Mouse (Mus musculus) neural tube, embryonic 15.5 days (tissue): ENCODE data around the gene Ppm1a. TPM values are rescaled to one million over a fixed set of nuclear protein-coding genes. Genes with fewer than 3 reads are reported as not detected.

Source experiments
- ATAC-seq: fragments of 200-750 bp; cut with Nextera tagmentation; 2 replicates; pipeline ENCODE4 v1.8.0; 2017; ENCODE audit warnings: mild to moderate bottlenecking, moderate TSS enrichment, moderate library complexity; ENCODE audit not compliant: low FRiP score
- H3K27ac ChIP-seq: fragments of 300-500 bp; sonication (generic); replicated peaks from 2 replicates; pipeline ENCODE4 v1.5.1; 2015; ENCODE audit warnings: mild to moderate bottlenecking, inconsistent platforms
- H3K27me3 ChIP-seq: fragments of 300-500 bp; sonication (generic); replicated peaks from 2 replicates; pipeline ENCODE4 v1.6.1; 2015; ENCODE audit warnings: inconsistent platforms
- H3K36me3 ChIP-seq: fragments of 300-500 bp; sonication (generic); 2 replicates; pipeline ENCODE4 v1.6.1; 2015; ENCODE audit warnings: inconsistent platforms
- H3K4me1 ChIP-seq: fragments of 300-500 bp; sonication (generic); 2 replicates; pipeline ENCODE4 v1.6.1; 2015; ENCODE audit warnings: inconsistent platforms
- H3K4me2 ChIP-seq: fragments of 300-500 bp; sonication (generic); 2 replicates; pipeline ENCODE4 v1.6.1; 2015; ENCODE audit warnings: inconsistent platforms, mild to moderate bottlenecking, moderate library complexity
- H3K4me3 ChIP-seq: fragments of 300-500 bp; sonication (generic); replicated peaks from 2 replicates; pipeline ENCODE4 v1.5.1; 2015; ENCODE audit warnings: mild to moderate bottlenecking, inconsistent platforms
- H3K9ac ChIP-seq: fragments of 300-500 bp; sonication (generic); replicated peaks from 2 replicates; pipeline ENCODE4 v1.6.1; 2015; ENCODE audit warnings: mild to moderate bottlenecking, inconsistent platforms
- H3K9me3 ChIP-seq: fragments of 300-500 bp; sonication (generic); replicated peaks from 2 replicates; pipeline ENCODE4 v1.6.1; 2016; ENCODE audit warnings: inconsistent platforms
- WGBS: fragments of 180-500 bp; shearing (Covaris S2); methylation state at CpG from one replicate; pipeline ENCODE4 v1.1.7; 2015; ENCODE audit warnings: mixed read lengths; 5-methylcytosine and 5-hydroxymethylcytosine counted together
- polyA plus RNA-seq: library from polyadenylated mRNA; unstranded; fragments of >200 nt; fragmentation: Nextera tagmentation; extraction: Ambion mirVana; gene quantifications from 2 replicates; pipeline ENCODE4 v1.2.1, GENCODE M21; 2015

Gene Ppm1a
- polyA plus RNA-seq, 1 experiment from 2014 or later = 68.7 TPM

- Histone ChIP-seq H3K4me1 (no peaks in the 10 kb centered on the region), H3K27me3 (no peaks in the 10 kb centered on the region), H3K27ac (no peak overlapping the region), H3K9ac (no peak overlapping the region), H3K4me2 (no peak overlapping the region), H3K9me3 (no peaks in the 10 kb centered on the region), H3K36me3 (peaks cover 28% of the 10 kb centered on the region), H3K4me3 (no peak overlapping the region)
- no peak for ATAC-seq
- 94% methylated on average over 6 of the region's 6 CpGs for WGBS
These were observed 28.1 kb downstream of the Ppm1a start for GRCm38 (mm10) chr12:72785183-72785930.

- H3K4me3 ChIP-seq = no peak overlapping the region
- no peak overlapping the region for H3K9ac ChIP-seq
- H3K4me1 ChIP-seq = no peaks in the 10 kb centered on the region
- ATAC-seq = no peak
- H3K36me3 ChIP-seq = peaks cover 28% of the 10 kb centered on the region
- no peak overlapping the region for H3K4me2 ChIP-seq
- 92% methylated on average over 5 of the region's 5 CpGs for WGBS
- H3K9me3 ChIP-seq = no peaks in the 10 kb centered on the region
- H3K27me3 ChIP-seq = no peaks in the 10 kb centered on the region
- H3K27ac ChIP-seq = no peak overlapping the region
These were observed 29.3 kb downstream of the Ppm1a start for GRCm38 (mm10) chr12:72786551-72786950.

- Histone ChIP-seq H3K27me3 (no peaks in the 10 kb centered on the region), H3K9me3 (no peaks in the 10 kb centered on the region), H3K36me3 (peaks cover 28% of the 10 kb centered on the region), H3K4me1 (no peaks in the 10 kb centered on the region), H3K4me3 (no peak overlapping the region), H3K27ac (no peak overlapping the region), H3K9ac (no peak overlapping the region), H3K4me2 (no peak overlapping the region)
- no peak for ATAC-seq
- WGBS = 93% methylated on average over 4 of the region's 4 CpGs
These were observed 29.7 kb downstream of the Ppm1a start for GRCm38 (mm10) chr12:72786986-72787385.

DNA sequence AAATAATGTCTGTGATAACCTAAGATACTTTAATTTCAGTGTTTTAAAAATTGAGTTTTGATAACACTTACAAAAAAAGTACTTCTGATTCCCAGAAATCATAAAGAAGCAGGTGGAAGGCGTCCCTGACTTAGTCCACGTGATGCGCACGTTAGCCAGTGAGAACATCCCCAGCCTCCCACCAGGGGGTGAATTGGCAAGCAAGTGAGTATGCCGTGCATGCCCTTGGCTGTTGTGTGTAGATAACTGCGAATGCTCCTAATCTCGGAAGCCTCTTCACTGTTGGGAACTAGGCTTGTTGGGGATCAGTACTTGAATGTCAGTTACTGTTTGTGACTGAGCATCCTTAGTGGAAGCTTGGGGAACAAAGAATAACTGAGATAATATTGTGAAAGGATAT lies 33.3 kb downstream of the Ppm1a start:
- Histone ChIP-seq H3K4me1 (no peaks in the 10 kb centered on the region), H3K9ac (no peak overlapping the region), H3K4me3 (no peak overlapping the region), H3K27me3 (no peaks in the 10 kb centered on the region), H3K27ac (no peak overlapping the region), H3K9me3 (no peaks in the 10 kb centered on the region), H3K36me3 (peaks cover 25% of the 10 kb centered on the region), H3K4me2 (no peak overlapping the region)
- ATAC-seq = no peak
- 38% methylated on average over 7 of the region's 7 CpGs for WGBS

- Histone ChIP-seq H3K9ac (no peak overlapping the region), H3K9me3 (no peaks in the 10 kb centered on the region), H3K27ac (no peak overlapping the region), H3K4me3 (no peak overlapping the region), H3K4me2 (no peak overlapping the region), H3K27me3 (no peaks in the 10 kb centered on the region), H3K36me3 (peaks cover 24% of the 10 kb centered on the region), H3K4me1 (no peaks in the 10 kb centered on the region)
- WGBS = 80% methylated on average over 11 of the region's 11 CpGs
- ATAC-seq = no peak
These were observed 35.3 kb downstream of the Ppm1a start for GRCm38 (mm10) chr12:72792320-72793091.

GRCm38 (mm10) chr12:72793983-72794382 lies 36.7 kb downstream of the Ppm1a start:
- Histone ChIP-seq H3K4me2 (no peak overlapping the region), H3K9ac (no peak overlapping the region), H3K27ac (no peak overlapping the region), H3K27me3 (no peaks in the 10 kb centered on the region), H3K9me3 (no peaks in the 10 kb centered on the region), H3K36me3 (peaks cover 24% of the 10 kb centered on the region), H3K4me3 (no peak overlapping the region), H3K4me1 (no peaks in the 10 kb centered on the region)
- no peak for ATAC-seq
- 90% methylated on average over 8 of the region's 8 CpGs for WGBS

GRCm38 (mm10) chr12:72809798-72810197 lies 52.5 kb downstream of the Ppm1a start:
- Histone ChIP-seq H3K27me3 (no peaks in the 10 kb centered on the region), H3K9me3 (no peaks in the 10 kb centered on the region), H3K4me3 (no peak overlapping the region), H3K36me3 (no peaks in the 10 kb centered on the region), H3K4me2 (no peak overlapping the region), H3K27ac (no peak overlapping the region), H3K4me1 (no peaks in the 10 kb centered on the region), H3K9ac (no peak overlapping the region)
- 83% methylated on average over 6 of the region's 6 CpGs for WGBS
- no peak for ATAC-seq

- Histone ChIP-seq H3K27me3 (no peaks in the 10 kb centered on the region), H3K27ac (no peak overlapping the region), H3K4me1 (no peaks in the 10 kb centered on the region), H3K36me3 (no peaks in the 10 kb centered on the region), H3K9ac (no peak overlapping the region), H3K9me3 (0 out of 2 replicates have a peak, but pooled peaks cover 3% of the 10 kb centered on the region), H3K4me2 (no peak overlapping the region), H3K4me3 (no peak overlapping the region)
- no peak for ATAC-seq
- WGBS = 69% methylated on average over 3 of the region's 3 CpGs
These were observed 54.3 kb downstream of the Ppm1a start for GRCm38 (mm10) chr12:72811588-72811987.

DNA sequence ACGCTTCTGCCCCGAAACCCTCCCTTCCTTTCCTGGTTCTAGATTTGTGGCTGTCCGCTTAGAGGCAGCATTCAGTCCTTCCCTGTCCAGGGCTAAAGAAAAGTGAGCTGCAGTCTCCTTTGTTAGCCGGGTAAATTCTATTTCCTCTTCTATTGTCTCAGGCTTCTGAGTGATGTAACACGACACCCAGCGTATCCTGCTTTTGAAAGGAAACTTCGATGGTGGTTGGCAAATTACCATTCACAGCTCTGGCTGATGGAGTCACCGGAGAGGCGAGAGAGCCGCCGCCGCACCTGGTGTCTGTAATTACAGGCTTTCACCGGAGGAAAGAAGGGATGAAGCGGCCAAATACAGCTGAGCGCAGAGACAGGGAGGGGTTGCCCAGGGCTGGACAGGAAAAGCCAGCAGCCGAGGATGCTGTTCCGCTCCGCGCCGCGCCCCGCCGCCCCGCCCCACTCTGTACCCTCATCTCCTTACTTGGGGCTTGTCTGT lies 63.7 kb downstream of the Ppm1a start:
- peaks cover 9% of the 10 kb centered on the region for H3K4me1 ChIP-seq
- peak overlapping the region; percentile 69 for H3K27ac ChIP-seq
- no peaks in the 10 kb centered on the region for H3K9me3 ChIP-seq
- peaks cover 12% of the 10 kb centered on the region for H3K27me3 ChIP-seq
- WGBS = under 1% methylated on average over 24 of the region's 24 CpGs
- H3K4me2 ChIP-seq = peak overlapping the region; percentile 79
- H3K9ac ChIP-seq = peak overlapping the region; percentile 53
- no peaks in the 10 kb centered on the region for H3K36me3 ChIP-seq
- peak overlapping the region; percentile 48 for H3K4me3 ChIP-seq
- peak; percentile 90 for ATAC-seq

DNA sequence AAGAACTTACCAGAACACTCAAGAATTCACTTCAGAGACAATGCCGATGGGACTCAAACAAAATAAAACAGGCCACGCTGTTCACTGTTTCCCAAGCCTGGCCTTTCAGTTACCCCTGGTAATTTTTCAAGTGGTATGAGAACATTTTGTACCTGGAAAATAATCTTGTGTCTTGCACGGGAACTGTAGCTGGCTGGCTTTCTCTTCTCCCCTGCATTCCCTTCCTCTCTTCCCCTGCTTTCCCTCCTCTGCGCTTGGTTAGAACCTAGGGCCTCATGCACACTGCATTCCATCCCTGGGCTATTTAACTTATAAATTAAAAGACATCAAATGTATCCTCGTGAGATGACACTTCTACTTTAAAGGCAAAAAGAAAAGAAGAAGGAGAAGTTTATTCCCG lies 64.3 kb downstream of the Ppm1a start:
- Histone ChIP-seq H3K27ac (peak overlapping the region; percentile 69), H3K4me3 (peak overlapping the region; percentile 48), H3K9me3 (no peaks in the 10 kb centered on the region), H3K9ac (peak overlapping the region; percentile 53; the same call in 1 of the 2 replicates), H3K36me3 (no peaks in the 10 kb centered on the region), H3K4me1 (peaks cover 9% of the 10 kb centered on the region), H3K27me3 (peaks cover 12% of the 10 kb centered on the region), H3K4me2 (peak overlapping the region; percentile 79)
- 30% methylated on average over 6 of the region's 6 CpGs for WGBS
- ATAC-seq = 0 out of 2 replicates have a peak, but pooled peaks have one; percentile 25

DNA sequence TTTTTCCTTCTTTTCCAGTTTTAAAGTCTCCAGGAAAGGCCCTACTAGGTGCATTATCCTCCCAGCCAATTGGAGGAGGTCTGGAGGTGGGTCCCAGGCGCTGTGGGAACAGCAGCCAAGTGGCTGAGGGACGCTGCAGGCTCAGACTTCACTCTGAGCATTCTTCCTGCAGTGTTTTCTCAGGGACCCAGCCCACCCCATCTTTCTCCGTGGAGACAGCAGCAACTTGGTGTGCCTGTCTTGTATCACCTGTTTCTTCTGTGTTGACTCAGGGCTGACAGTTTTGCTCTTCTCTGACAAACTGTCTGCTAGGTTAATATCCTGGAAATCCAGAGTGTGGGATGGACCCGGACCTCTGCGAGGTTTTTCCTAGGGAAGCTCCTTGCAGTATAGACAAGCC lies 68.4 kb downstream of the Ppm1a start:
- WGBS = 61% methylated on average over 5 of the region's 5 CpGs
- Histone ChIP-seq H3K36me3 (no peaks in the 10 kb centered on the region), H3K9ac (no peak overlapping the region), H3K4me3 (no peak overlapping the region), H3K4me1 (peaks cover 8% of the 10 kb centered on the region), H3K27me3 (peaks cover 17% of the 10 kb centered on the region), H3K4me2 (no peak overlapping the region), H3K9me3 (no peaks in the 10 kb centered on the region), H3K27ac (no peak overlapping the region)
- ATAC-seq = no peak
